Mouse (Mus musculus): Measurements from ENCODE around the gene Trp53tg5.

DNA sequence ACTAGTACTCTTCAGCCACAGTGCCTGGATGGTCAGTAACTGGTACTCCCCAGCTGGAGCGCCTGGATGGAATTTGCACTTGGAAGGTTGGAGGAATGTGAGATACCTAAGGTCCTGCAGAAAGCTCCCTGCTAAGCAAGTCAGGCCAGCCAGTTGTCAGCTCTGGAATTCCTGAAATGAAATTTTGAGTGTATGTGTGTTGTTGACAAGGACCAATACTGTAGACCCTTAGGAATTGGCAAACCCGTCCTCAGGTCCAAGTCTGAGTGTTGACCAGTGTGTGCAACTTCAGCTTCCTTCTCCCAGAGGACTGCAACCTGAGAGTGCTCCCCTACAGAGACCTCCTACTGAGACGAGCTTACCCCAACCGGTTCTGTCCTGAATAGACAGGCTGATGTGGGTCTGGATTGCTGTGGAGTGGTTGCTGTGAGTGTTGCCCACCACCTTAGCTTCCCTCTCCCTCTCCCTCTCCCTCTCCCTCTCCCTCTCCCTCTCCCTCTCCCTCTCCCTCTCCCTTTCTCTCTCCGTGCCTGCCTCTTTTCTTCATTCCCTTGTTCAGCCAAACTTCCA lies 37.2 kb upstream of the Trp53tg5 start:
- no peak for TF ChIP-seq CTCF (IDR thresholded peaks at IDR 0.05)
- 0 out of 2 replicates have a peak, but pooled peaks have one; percentile 5 for TF ChIP-seq EP300 (IDR thresholded peaks at IDR 0.05)

Measured in lung, postnatal 0 days (tissue).